Mouse (Mus musculus): ENCODE measurements around the gene Tagap1. TPM values are rescaled to one million over a fixed set of nuclear protein-coding genes. Genes with fewer than 3 reads are reported as not detected.

The Tagap1 gene
- 11.9 and 13.3 TPM in 2 replicates for polyA plus RNA-seq (2012; rRNA removed)

DNA sequence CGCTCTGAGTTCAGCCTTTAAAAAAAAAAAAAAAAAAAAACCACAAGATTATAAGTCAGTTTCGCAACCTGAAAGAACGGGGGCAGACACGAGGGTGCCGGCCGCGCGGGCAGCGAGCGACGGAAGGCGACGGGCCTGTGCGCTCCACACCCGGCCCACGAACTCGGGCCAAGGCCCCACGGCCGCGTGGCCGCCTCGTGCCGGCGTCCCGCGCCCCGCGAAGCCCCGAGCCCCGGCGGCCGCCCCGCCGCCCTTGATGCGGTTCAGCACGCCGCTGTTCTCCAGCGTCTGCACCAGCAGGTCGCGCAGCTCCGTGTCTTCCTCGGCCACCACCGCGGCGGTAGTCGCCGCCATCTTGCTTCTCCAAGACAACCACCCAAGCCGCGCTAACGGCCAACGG, at the start of gene Tagap1:
Gene Tagap1 (minus strand): TSS at position 381 of the 400 bp plus-strand sequence.

DNA sequence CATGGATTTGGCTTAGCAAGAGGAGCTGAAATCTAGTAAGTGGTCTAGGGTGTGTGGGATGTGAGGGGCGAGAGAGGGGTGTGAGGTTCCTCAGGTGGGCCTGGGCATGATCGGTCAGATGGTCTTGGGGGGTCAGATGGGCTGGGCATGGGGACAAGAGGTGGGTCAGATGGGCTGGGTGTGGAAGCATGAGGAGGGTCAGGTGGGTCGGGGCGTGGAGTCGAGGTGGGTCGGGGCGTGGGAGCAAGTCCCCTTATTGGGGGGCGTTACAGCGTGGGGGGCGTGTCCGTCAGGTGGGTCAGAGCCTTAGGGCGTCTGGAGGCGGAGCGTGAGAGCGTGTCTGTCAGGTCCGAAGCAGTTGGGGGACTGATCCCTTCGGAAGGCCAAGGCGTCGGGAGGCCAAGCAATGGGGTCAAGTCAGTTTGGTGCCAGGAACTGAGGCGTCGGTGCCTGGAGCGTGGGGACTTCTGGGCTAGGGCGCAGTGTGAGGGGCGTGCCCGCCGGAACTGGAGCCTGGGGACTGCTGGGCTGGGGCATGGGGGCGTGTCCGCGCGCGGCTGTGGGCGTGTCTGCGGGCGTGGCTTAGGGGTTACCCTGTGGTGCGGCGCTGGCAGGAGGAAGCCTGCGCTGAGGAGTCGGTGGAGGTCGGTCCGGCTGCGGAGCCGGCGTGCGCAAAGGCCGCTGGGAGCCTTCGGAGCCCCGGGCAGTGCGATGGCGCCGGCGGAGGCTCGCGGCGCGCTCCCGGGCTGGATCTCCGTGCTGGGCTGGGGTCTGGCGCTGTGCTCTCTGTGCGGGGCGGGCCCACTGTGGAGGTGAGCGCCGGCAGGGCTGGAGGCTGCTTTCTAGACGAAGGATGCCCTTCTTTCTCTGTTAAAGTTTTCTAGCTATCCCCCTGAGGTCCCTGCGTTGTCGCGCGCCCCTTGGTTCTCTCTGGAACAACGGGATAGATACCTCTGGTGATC, 17.6 kb upstream of the Tagap1 start, which contains the start of gene Gm49721:
Gene Gm49721 (plus strand): TSS at position 618 of the 962 bp plus-strand sequence.

DNA sequence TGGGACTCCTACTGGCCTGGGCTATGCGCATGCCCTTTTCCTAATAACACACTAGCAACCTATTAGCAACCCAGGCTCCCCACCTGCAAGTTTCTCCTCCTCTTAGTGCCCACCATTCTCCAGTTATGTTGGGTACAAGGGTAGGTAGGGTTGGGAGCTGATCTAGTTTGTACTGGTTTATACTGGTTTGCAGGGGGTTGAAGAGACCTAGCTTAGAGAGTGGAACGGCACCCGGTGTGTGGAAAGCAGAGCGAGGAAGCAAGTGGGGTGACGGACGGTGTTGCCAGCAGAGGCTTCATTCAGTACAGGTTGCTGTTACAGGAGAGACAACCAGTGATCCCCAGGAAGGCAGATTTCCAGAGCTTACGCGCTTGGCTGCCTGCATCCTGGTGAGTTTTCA, 9.4 kb upstream of the Tagap1 start, which contains the start of gene Rnaset2b:
Gene Rnaset2b (plus strand): TSS at position 301 of the 400 bp plus-strand sequence.

DNA sequence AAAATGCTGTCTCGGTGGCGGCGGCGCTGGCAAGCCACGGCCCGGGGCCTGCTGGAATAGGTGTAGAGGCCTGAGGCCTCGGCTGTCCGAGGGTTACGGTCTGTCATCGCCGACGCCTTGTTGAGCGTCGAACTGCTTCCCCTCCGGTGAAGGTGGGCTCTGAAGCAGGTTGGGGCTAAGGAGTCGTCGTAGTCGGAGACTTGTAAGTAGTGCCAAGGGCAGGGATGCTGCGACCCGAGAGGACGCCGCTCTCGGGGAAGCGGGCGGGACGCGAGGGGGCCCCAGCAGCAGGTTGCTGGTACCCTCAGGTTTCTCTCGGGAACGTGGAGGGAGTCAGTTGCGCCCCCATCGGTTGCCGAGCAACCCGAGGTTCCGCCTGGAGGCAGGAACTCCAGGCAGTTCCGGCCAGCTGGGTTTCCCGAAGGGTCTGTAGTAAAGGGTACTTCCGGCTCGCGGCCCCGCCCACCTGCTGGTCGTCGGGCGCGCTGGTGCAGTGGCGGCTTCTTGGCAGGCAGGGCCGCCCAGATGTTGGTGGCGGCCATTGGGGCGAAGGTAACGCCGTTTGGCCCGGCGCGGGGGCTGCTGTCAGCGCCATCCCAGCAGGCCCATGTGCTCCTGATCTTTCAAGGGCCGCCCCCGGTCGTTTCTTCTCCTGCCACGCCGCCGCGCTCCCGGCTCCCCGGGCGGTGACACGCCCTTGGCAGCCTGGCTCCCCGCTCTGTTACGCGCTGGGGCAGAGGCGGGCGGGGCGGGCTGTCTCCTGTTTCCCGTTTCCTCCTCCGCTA, 12.8 kb downstream of the Tagap1 start, which contains the start of gene Rsph3b:
Gene Rsph3b (minus strand): TSS at position 699 of the 785 bp plus-strand sequence.

Other genes starting within 250 kb of the Tagap1 start
- gene Ezr, start 178.4 kb downstream of the Tagap1 start, polyA plus RNA-seq (2012; rRNA removed) = 31.0 and 32.3 TPM in 2 replicates
- gene Rsph3b, start 12.5 kb downstream of the Tagap1 start, polyA plus RNA-seq (2012; rRNA removed) = 6.4 and 6.5 TPM in 2 replicates
- 68.1 and 69.8 TPM in 2 replicates for gene Rnaset2b, start 9.5 kb upstream of the Tagap1 start, polyA plus RNA-seq (2012; rRNA removed)
- 0.17 TPM in 1 of 2 replicates, not detected in the other for gene Gm49721, start 17.7 kb upstream of the Tagap1 start, polyA plus RNA-seq (2012; rRNA removed)
- gene Gm1604a, start 64.4 kb upstream of the Tagap1 start, polyA plus RNA-seq (2012; rRNA removed) = not detected in 2 replicates
- 0.95 and 0.98 TPM in 2 replicates for gene Rps6ka2, start 209.0 kb upstream of the Tagap1 start, polyA plus RNA-seq (2012; rRNA removed)